Comparison of ENCODE assay signal across 7 mouse cellular contexts in the genomic region with DNA sequence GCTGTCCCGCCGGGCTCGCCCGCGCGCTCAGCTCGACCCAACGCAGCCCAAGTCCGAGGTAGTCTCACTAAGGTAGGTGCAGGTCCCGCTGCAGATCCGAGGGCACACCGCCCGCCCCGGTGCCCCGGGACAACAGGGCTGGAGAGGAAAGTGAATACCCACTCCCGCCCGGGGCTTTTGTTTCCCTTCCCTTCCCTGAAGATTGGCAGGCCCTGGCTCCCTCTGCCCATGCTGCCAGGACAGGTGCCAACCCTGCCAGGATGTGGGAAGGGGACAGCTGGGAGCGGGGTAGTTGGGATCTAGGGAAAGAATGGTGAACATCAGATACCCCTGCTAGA. TPM values are rescaled to one million over a fixed set of nuclear protein-coding genes. Genes with fewer than 3 reads are reported as not detected.
DNase-seq lines count a peak whose midpoint lies in the region; ATAC-seq and TF ChIP-seq lines count a peak whose summit lies in the region.

No protein-coding gene starts in this region.

- peaks cover 44% of the 10 kb centered on the region for H3K27me3 ChIP-seq in lung, postnatal 0 days (replicated peaks; ENCODE audit: insufficient read depth, low read length)
- H3K27me3 ChIP-seq in forebrain, embryonic 16.5 days (replicated peaks; ENCODE audit: control insufficient read depth, insufficient read depth, low read length), result peaks cover 17% of the 10 kb centered on the region
- H3K27me3 ChIP-seq in limb, embryonic 15.5 days, result peaks cover 48% of the 10 kb centered on the region
- H3K27me3 ChIP-seq in stomach, embryonic 15.5 days (replicated peaks), result peaks cover 27% of the 10 kb centered on the region

- H3K27ac ChIP-seq in lung, postnatal 0 days (ENCODE audit: low read length), result no peak overlapping the region
- H3K27ac ChIP-seq in forebrain, embryonic 16.5 days (ENCODE audit: low read length), result no peak overlapping the region
- peak overlapping the region; percentile 40 for H3K27ac ChIP-seq in limb, embryonic 15.5 days
- H3K27ac ChIP-seq in stomach, embryonic 15.5 days, result peak overlapping the region; percentile 65

- WGBS in lung, postnatal 0 days, result under 1% methylated on average over 18 of the region's 18 CpGs
- 2% methylated on average over 18 of the region's 18 CpGs for WGBS in forebrain, embryonic 16.5 days
- 3% methylated on average over 18 of the region's 18 CpGs for whole genome bisulfite sequencing in limb, embryonic 15.5 days
- 4% methylated on average over 17 of the region's 18 CpGs for WGBS in stomach, embryonic 15.5 days

- H3K4me2 ChIP-seq in lung, postnatal 0 days (replicated peaks; ENCODE audit: low read depth, low read length), result peak overlapping the region; percentile 67
- H3K4me2 ChIP-seq in forebrain, embryonic 16.5 days (ENCODE audit: low read length), result peak overlapping the region; percentile 51
- peak overlapping the region; percentile 86 for H3K4me2 ChIP-seq in limb, embryonic 15.5 days
- H3K4me2 ChIP-seq in stomach, embryonic 15.5 days, result peak overlapping the region; percentile 76

- peak overlapping the region; percentile 40 for H3K4me3 ChIP-seq in lung, postnatal 0 days (ENCODE audit: low read depth, low read length)
- H3K4me3 ChIP-seq in forebrain, embryonic 16.5 days (replicated peaks; ENCODE audit: low read length), result peak overlapping the region; percentile 36
- H3K4me3 ChIP-seq in limb, embryonic 15.5 days, result peak overlapping the region; percentile 49
- peak overlapping the region; percentile 51 for H3K4me3 ChIP-seq in stomach, embryonic 15.5 days (replicated peaks)

- TF ChIP-seq EP300 in lung, postnatal 0 days (IDR thresholded peaks at IDR 0.05), result no peak

- ATAC-seq in lung, postnatal 0 days, result no peak
- ATAC-seq in forebrain, embryonic 16.5 days, result no peak
- no peak for ATAC-seq in limb, embryonic 15.5 days (ENCODE audit: insufficient number of reproducible peaks, low FRiP score, low TSS enrichment, low read depth)
- ATAC-seq in stomach, embryonic 15.5 days (ENCODE audit: insufficient read depth, low FRiP score, low read depth), result no peak; the same call in 1 of the 2 replicates

- no peaks in the 10 kb centered on the region for H3K9me3 ChIP-seq in lung, postnatal 0 days (ENCODE audit: low read length)
- H3K9me3 ChIP-seq in forebrain, embryonic 16.5 days (ENCODE audit: control insufficient read depth, low read length), result no peaks in the 10 kb centered on the region
- H3K9me3 ChIP-seq in limb, embryonic 15.5 days, result no peaks in the 10 kb centered on the region
- H3K9me3 ChIP-seq in stomach, embryonic 15.5 days, result no peaks in the 10 kb centered on the region

- no peak overlapping the region for H3K9ac ChIP-seq in lung, postnatal 0 days (replicated peaks; ENCODE audit: low read depth)
- peak overlapping the region; percentile 47; the same call in 1 of the 2 replicates for H3K9ac ChIP-seq in forebrain, embryonic 16.5 days (replicated peaks; ENCODE audit: low read depth, low read length)
- 0 out of 2 replicates have a peak overlapping the region, but pooled peaks have one; percentile 23 for H3K9ac ChIP-seq in limb, embryonic 15.5 days
- H3K9ac ChIP-seq in stomach, embryonic 15.5 days, result peak overlapping the region; percentile 49; the same call in 1 of the 2 replicates

- DNase-seq in lung, postnatal 0 days (ENCODE audit: low spot score), result no peak
- no peak for DNase-seq in lung, postnatal 4 days
- no peak for DNase-seq in embryo, embryonic 9.5 days (ENCODE audit: extremely low spot score)
- DNase-seq in embryo, embryonic 10.5 days (ENCODE audit: low spot score), result no peak

- no peak for TF ChIP-seq CTCF in lung, postnatal 0 days (IDR thresholded peaks at IDR 0.05)

- no peaks in the 10 kb centered on the region for H3K36me3 ChIP-seq in lung, postnatal 0 days (ENCODE audit: insufficient read depth, low read length)
- no peaks in the 10 kb centered on the region for H3K36me3 ChIP-seq in forebrain, embryonic 16.5 days (ENCODE audit: control insufficient read depth, insufficient read depth)
- H3K36me3 ChIP-seq in limb, embryonic 15.5 days, result no peaks in the 10 kb centered on the region
- no peaks in the 10 kb centered on the region for H3K36me3 ChIP-seq in stomach, embryonic 15.5 days

- H3K4me1 ChIP-seq in lung, postnatal 0 days (ENCODE audit: insufficient read depth, low read depth, low read length), result peaks cover 8% of the 10 kb centered on the region; the same call in 1 of the 2 replicates
- H3K4me1 ChIP-seq in forebrain, embryonic 16.5 days (replicated peaks; ENCODE audit: control insufficient read depth, insufficient read depth, low read length), result peaks cover 11% of the 10 kb centered on the region
- peaks cover 12% of the 10 kb centered on the region for H3K4me1 ChIP-seq in limb, embryonic 15.5 days
- H3K4me1 ChIP-seq in stomach, embryonic 15.5 days, result peaks cover 23% of the 10 kb centered on the region

RNA-seq across cellular contexts. Expression of a gene that starts 0.5 kb away (rescaled TPM):
- polyA plus RNA-seq in lung, postnatal 0 days (2015; fragmentation: Nextera tagmentation; extraction: Ambion mirVana), result 3.8 and 4.2 TPM in 2 replicates
- 0.67 and 0.80 TPM in 2 replicates for polyA plus RNA-seq in forebrain, embryonic 16.5 days (2015; fragmentation: Nextera tagmentation; extraction: Ambion mirVana)
- 14.7 and 15.7 TPM in 2 replicates for polyA plus RNA-seq in limb, embryonic 15.5 days (2015; fragmentation: Nextera tagmentation; extraction: Ambion mirVana)
- polyA plus RNA-seq in stomach, embryonic 15.5 days (2015; fragmentation: Nextera tagmentation; extraction: Ambion mirVana), result 13.4 and 13.5 TPM in 2 replicates

RNA-seq across cellular contexts. Expression of a gene that starts 37.5 kb away (rescaled TPM):
- 91.0 and 95.6 TPM in 2 replicates for polyA plus RNA-seq in lung, postnatal 0 days (2015; fragmentation: Nextera tagmentation; extraction: Ambion mirVana)
- 61.3 and 64.2 TPM in 2 replicates for polyA plus RNA-seq in forebrain, embryonic 16.5 days (2015; fragmentation: Nextera tagmentation; extraction: Ambion mirVana)
- polyA plus RNA-seq in limb, embryonic 15.5 days (2015; fragmentation: Nextera tagmentation; extraction: Ambion mirVana), result 174 and 194 TPM in 2 replicates
- 186 and 208 TPM in 2 replicates for polyA plus RNA-seq in stomach, embryonic 15.5 days (2015; fragmentation: Nextera tagmentation; extraction: Ambion mirVana)

RNA-seq across cellular contexts. Expression of a gene that starts 41.8 kb away (rescaled TPM):
- polyA plus RNA-seq in lung, postnatal 0 days (2015; fragmentation: Nextera tagmentation; extraction: Ambion mirVana), result 9.2 and 9.9 TPM in 2 replicates
- 25.6 and 26.0 TPM in 2 replicates for polyA plus RNA-seq in forebrain, embryonic 16.5 days (2015; fragmentation: Nextera tagmentation; extraction: Ambion mirVana)
- 17.0 and 17.6 TPM in 2 replicates for polyA plus RNA-seq in limb, embryonic 15.5 days (2015; fragmentation: Nextera tagmentation; extraction: Ambion mirVana)
- polyA plus RNA-seq in stomach, embryonic 15.5 days (2015; fragmentation: Nextera tagmentation; extraction: Ambion mirVana), result 16.3 and 21.9 TPM in 2 replicates

RNA-seq across cellular contexts. Expression of a gene that starts 42.0 kb away (rescaled TPM):
- polyA plus RNA-seq in lung, postnatal 0 days (2015; fragmentation: Nextera tagmentation; extraction: Ambion mirVana), result 21.2 and 22.8 TPM in 2 replicates
- 56.2 and 60.7 TPM in 2 replicates for polyA plus RNA-seq in forebrain, embryonic 16.5 days (2015; fragmentation: Nextera tagmentation; extraction: Ambion mirVana)
- polyA plus RNA-seq in limb, embryonic 15.5 days (2015; fragmentation: Nextera tagmentation; extraction: Ambion mirVana), result 31.3 and 36.1 TPM in 2 replicates
- polyA plus RNA-seq in stomach, embryonic 15.5 days (2015; fragmentation: Nextera tagmentation; extraction: Ambion mirVana), result 34.6 and 36.4 TPM in 2 replicates

RNA-seq across cellular contexts. Expression of a gene that starts 52.7 kb away (rescaled TPM):
- 1,667 and 1,708 TPM in 2 replicates for polyA plus RNA-seq in lung, postnatal 0 days (2015; fragmentation: Nextera tagmentation; extraction: Ambion mirVana)
- polyA plus RNA-seq in forebrain, embryonic 16.5 days (2015; fragmentation: Nextera tagmentation; extraction: Ambion mirVana), result 2,318 and 2,532 TPM in 2 replicates
- polyA plus RNA-seq in limb, embryonic 15.5 days (2015; fragmentation: Nextera tagmentation; extraction: Ambion mirVana), result 1,660 and 1,740 TPM in 2 replicates
- polyA plus RNA-seq in stomach, embryonic 15.5 days (2015; fragmentation: Nextera tagmentation; extraction: Ambion mirVana), result 1,577 and 1,755 TPM in 2 replicates

Comparison
In these comparisons a context has a peak if more than half of its experiments do, and no peak if none do; other contexts are left out.
1. H3K27ac ChIP-seq: peak in limb, embryonic 15.5 days (single experiment) and stomach, embryonic 15.5 days (single experiment); none in lung, postnatal 0 days (single experiment) and forebrain, embryonic 16.5 days (single experiment).
2. Peak in every context shown above with its lines, with median percentiles within 50 percentile points of each other: H3K4me2 ChIP-seq and H3K4me3 ChIP-seq.